Mouse (Mus musculus): Measurements from ENCODE around the gene Ids. TPM values are rescaled to one million over a fixed set of nuclear protein-coding genes. Genes with fewer than 3 reads are reported as not detected.

The Ids gene
- 63.7 and 98.9 TPM in 2 replicates for polyA plus RNA-seq (2021; fragmentation: Nextera tagmentation)
- long read RNA-seq, experiment 1, full-length matches to known transcripts, result 5 of 22 reads
- long read RNA-seq, experiment 1, partial matches to known transcripts, result 4 of 22 reads
- long read RNA-seq, experiment 1, other reads (novel, unspliced or antisense), result 13 of 22 reads
- long read RNA-seq, experiment 2, full-length matches to known transcripts, result 1 of 55 reads
- long read RNA-seq, experiment 2, partial matches to known transcripts, result 3 of 55 reads
- long read RNA-seq, experiment 2, other reads (novel, unspliced or antisense), result 51 of 55 reads

DNA sequence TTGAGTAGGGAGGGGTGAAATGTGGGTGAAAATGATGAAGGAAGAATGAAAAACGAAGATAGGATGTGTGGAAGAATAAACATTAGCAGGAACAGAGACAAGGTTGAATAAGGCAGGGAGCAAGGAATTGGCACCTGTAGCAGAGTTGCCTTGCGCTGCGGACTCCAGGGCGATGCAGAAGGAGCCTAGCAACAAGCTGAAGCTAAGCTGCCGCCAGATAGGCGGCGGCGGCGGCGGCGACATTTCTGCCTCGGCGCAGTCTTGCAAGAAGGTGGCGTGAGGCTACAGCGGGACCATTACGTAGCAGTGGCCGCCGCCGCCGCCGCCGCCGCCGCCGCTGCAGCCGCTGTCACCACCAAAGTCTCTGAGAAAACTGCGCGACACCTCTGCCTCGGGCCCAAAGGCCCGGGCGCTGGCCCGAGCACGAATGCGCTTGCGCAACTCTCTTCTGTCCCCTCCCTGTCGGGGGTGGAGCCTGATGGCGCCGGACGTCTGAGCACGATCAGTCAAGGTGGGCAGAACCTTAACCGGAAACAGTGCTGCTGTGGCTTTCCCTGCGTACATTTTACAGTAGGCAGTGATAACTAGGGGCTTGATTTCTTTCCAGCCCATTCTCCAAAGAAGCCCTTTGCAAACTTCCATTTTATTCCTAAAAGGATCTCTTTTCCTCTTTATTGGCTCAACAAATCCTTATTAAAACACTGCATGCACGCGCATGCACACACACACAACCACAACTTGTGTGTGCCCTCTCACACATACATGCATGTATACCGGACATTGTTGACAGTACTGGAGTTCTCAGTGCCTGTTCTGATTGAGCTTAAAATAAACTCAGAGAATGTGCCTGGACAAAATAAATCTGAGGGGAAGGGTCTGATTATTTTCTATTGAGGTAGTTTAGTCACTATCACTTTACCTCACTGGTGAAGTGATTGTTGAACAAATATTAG, at the start of gene Ids:
Gene Ids (minus strand): TSS at position 424 of the 953 bp plus-strand sequence.

DNA sequence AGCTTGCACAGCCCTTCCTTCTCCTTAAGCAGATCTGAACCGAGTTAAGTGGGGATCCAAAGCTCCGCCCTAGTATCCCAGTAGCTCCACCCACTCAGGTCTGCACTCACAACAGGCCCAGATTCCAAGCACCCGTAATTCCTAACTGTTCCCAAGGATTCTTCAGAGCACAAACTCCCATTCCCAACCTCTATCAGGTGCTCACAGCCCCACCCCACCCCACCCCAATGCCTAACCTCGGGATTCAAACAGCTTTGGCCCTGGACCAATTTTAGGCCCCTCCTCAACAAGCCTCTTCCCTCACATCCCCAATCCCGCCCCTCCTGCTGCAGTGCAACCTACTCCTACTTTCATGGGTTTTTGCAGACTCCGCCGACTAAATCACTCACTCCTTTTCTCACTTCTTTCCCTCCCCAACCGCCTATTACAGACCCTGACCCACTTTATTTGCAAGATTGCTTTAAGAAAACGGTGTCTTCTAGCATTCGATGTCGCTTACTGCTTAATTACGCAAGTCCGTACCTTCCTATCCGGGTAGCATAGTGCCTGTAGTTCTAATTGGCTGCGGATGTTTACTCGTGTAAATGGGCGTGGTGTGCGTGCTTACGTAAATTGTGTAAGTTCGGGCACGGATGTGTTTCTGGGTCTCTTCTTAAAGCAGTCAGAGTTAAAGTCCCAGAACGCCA, 20.5 kb upstream of the Ids start, which contains the start of gene 1110012L19Rik:
Gene 1110012L19Rik (plus strand): TSS at position 602 of the 686 bp plus-strand sequence.

Other genes starting within 250 kb of the Ids start
- 29.5 and 35.1 TPM in 2 replicates for gene 1110012L19Rik, start 20.8 kb upstream of the Ids start, polyA plus RNA-seq (2021; fragmentation: Nextera tagmentation)
- 36.1 and 38.6 TPM in 2 replicates for gene Tmem185a, start 112.1 kb upstream of the Ids start, polyA plus RNA-seq (2021; fragmentation: Nextera tagmentation)